Mouse (Mus musculus): Measurements from ENCODE around the gene Yrdc. TPM values are rescaled to one million over a fixed set of nuclear protein-coding genes. Genes with fewer than 3 reads are reported as not detected.

Gene Yrdc
- 37.3 and 37.6 TPM in 2 replicates for polyA plus RNA-seq (2015; fragmentation: Nextera tagmentation; extraction: Ambion mirVana)

- peak within 1 kb of the TSS; percentile 76 for H3K4me3 ChIP-seq (replicated peaks)
- H3K27me3 ChIP-seq, result no peaks in the 10 kb centered on the region
- H3K9ac ChIP-seq, result peak within 1 kb of the TSS; percentile 79
- peak within 1 kb of the TSS; percentile 81 for H3K4me2 ChIP-seq (replicated peaks)
- H3K4me1 ChIP-seq, result peaks cover 29% of the 10 kb centered on the region
- peak; percentile 93 for ATAC-seq (ENCODE audit: insufficient number of reproducible peaks, low FRiP score, low TSS enrichment, low read depth)
- peak within 1 kb of the TSS; percentile 88 for H3K27ac ChIP-seq (replicated peaks)
- under 1% methylated on average over 77 of the region's 90 CpGs for WGBS
- no peaks in the 10 kb centered on the region for H3K9me3 ChIP-seq (replicated peaks)
- peaks cover 28% of the 10 kb centered on the region for H3K36me3 ChIP-seq
Measured at GRCm38 (mm10) chr4:124850261-124850913, at the start of gene Yrdc. TSS of gene Yrdc (plus strand) at chr4:124850679.

- no peaks in the 10 kb centered on the region for H3K27me3 ChIP-seq
- ATAC-seq (ENCODE audit: insufficient number of reproducible peaks, low FRiP score, low TSS enrichment, low read depth), result peak; percentile 75
- H3K4me2 ChIP-seq (replicated peaks), result peak within 1 kb of the TSS; percentile 82
- H3K27ac ChIP-seq (replicated peaks), result peak within 1 kb of the TSS; percentile 96
- peaks cover 54% of the 10 kb centered on the region for H3K36me3 ChIP-seq
- peaks cover 12% of the 10 kb centered on the region for H3K4me1 ChIP-seq
- WGBS, result 3% methylated on average over 21 of the region's 21 CpGs
- H3K4me3 ChIP-seq (replicated peaks), result peak within 1 kb of the TSS; percentile 68
- H3K9me3 ChIP-seq (replicated peaks), result no peaks in the 10 kb centered on the region
- H3K9ac ChIP-seq, result peak within 1 kb of the TSS; percentile 63
Measured at GRCm38 (mm10) chr4:124801552-124802308, 48.7 kb upstream of the Yrdc start, which contains the start of gene Mtf1. TSS of gene Mtf1 (plus strand) at chr4:124802104.

GRCm38 (mm10) chr4:124802309-124803260, 47.9 kb upstream of the Yrdc start:
- peak overlapping the region; percentile 68 for H3K4me3 ChIP-seq (replicated peaks)
- H3K4me2 ChIP-seq (replicated peaks), result peak overlapping the region; percentile 82
- no peaks in the 10 kb centered on the region for H3K9me3 ChIP-seq (replicated peaks)
- peaks cover 12% of the 10 kb centered on the region for H3K4me1 ChIP-seq
- H3K27me3 ChIP-seq, result no peaks in the 10 kb centered on the region
- H3K9ac ChIP-seq, result peak overlapping the region; percentile 63
- peaks cover 53% of the 10 kb centered on the region for H3K36me3 ChIP-seq
- WGBS, result 1% methylated on average over 51 of the region's 53 CpGs
- peak overlapping the region; percentile 96 for H3K27ac ChIP-seq (replicated peaks)
- ATAC-seq (ENCODE audit: insufficient number of reproducible peaks, low FRiP score, low TSS enrichment, low read depth), result peak; percentile 98

GRCm38 (mm10) chr4:124803406-124803805, 47.1 kb upstream of the Yrdc start:
- Histone ChIP-seq H3K4me2 (replicated peaks) (peak overlapping the region; percentile 82), H3K27me3 (no peaks in the 10 kb centered on the region), H3K36me3 (peaks cover 45% of the 10 kb centered on the region), H3K4me3 (replicated peaks) (peak overlapping the region; percentile 68), H3K9me3 (replicated peaks) (no peaks in the 10 kb centered on the region), H3K9ac (no peak overlapping the region), H3K4me1 (peaks cover 12% of the 10 kb centered on the region), H3K27ac (replicated peaks) (no peak overlapping the region)
- 71% methylated on average over 6 of the region's 6 CpGs for WGBS
- ATAC-seq (ENCODE audit: insufficient number of reproducible peaks, low FRiP score, low TSS enrichment, low read depth), result no peak

- Histone ChIP-seq H3K4me2 (replicated peaks) (no peak overlapping the region), H3K4me1 (peaks cover 2% of the 10 kb centered on the region), H3K9ac (no peak overlapping the region), H3K36me3 (peaks cover 36% of the 10 kb centered on the region), H3K4me3 (replicated peaks) (no peak overlapping the region), H3K27ac (replicated peaks) (no peak overlapping the region), H3K9me3 (replicated peaks) (no peaks in the 10 kb centered on the region), H3K27me3 (no peaks in the 10 kb centered on the region)
- 75% methylated on average over 5 of the region's 5 CpGs for WGBS
- no peak for ATAC-seq (ENCODE audit: insufficient number of reproducible peaks, low FRiP score, low TSS enrichment, low read depth)
Measured at GRCm38 (mm10) chr4:124808511-124808910, 42.0 kb upstream of the Yrdc start.

GRCm38 (mm10) chr4:124809136-124809883, 41.2 kb upstream of the Yrdc start:
- H3K27ac ChIP-seq (replicated peaks), result no peak overlapping the region
- 76% methylated on average over 9 of the region's 9 CpGs for WGBS
- no peaks in the 10 kb centered on the region for H3K9me3 ChIP-seq (replicated peaks)
- no peak overlapping the region for H3K4me2 ChIP-seq (replicated peaks)
- no peaks in the 10 kb centered on the region for H3K27me3 ChIP-seq
- no peak for ATAC-seq (ENCODE audit: insufficient number of reproducible peaks, low FRiP score, low TSS enrichment, low read depth)
- no peaks in the 10 kb centered on the region for H3K4me1 ChIP-seq
- no peak overlapping the region for H3K9ac ChIP-seq
- no peak overlapping the region for H3K4me3 ChIP-seq (replicated peaks)
- peaks cover 41% of the 10 kb centered on the region for H3K36me3 ChIP-seq

GRCm38 (mm10) chr4:124810056-124810455, 40.4 kb upstream of the Yrdc start:
- no peak for ATAC-seq (ENCODE audit: insufficient number of reproducible peaks, low FRiP score, low TSS enrichment, low read depth)
- H3K27me3 ChIP-seq, result no peaks in the 10 kb centered on the region
- no peak overlapping the region for H3K4me3 ChIP-seq (replicated peaks)
- H3K4me1 ChIP-seq, result no peaks in the 10 kb centered on the region
- H3K27ac ChIP-seq (replicated peaks), result no peak overlapping the region
- H3K9ac ChIP-seq, result no peak overlapping the region
- H3K9me3 ChIP-seq (replicated peaks), result no peaks in the 10 kb centered on the region
- WGBS, result 87% methylated on average over 7 of the region's 7 CpGs
- no peak overlapping the region for H3K4me2 ChIP-seq (replicated peaks)
- peaks cover 34% of the 10 kb centered on the region for H3K36me3 ChIP-seq

- Histone ChIP-seq H3K36me3 (peaks cover 19% of the 10 kb centered on the region; the same call in 1 of the 2 replicates), H3K27me3 (no peaks in the 10 kb centered on the region), H3K4me3 (replicated peaks) (no peak overlapping the region), H3K4me1 (no peaks in the 10 kb centered on the region), H3K4me2 (replicated peaks) (no peak overlapping the region), H3K9me3 (replicated peaks) (no peaks in the 10 kb centered on the region), H3K9ac (no peak overlapping the region), H3K27ac (replicated peaks) (no peak overlapping the region)
- 49% methylated on average over 9 of the region's 9 CpGs for WGBS
- ATAC-seq (ENCODE audit: insufficient number of reproducible peaks, low FRiP score, low TSS enrichment, low read depth), result no peak
Measured at GRCm38 (mm10) chr4:124811347-124811975, 39.0 kb upstream of the Yrdc start.

GRCm38 (mm10) chr4:124815901-124816300, 34.6 kb upstream of the Yrdc start:
- H3K9ac ChIP-seq, result no peak overlapping the region
- no peaks in the 10 kb centered on the region for H3K9me3 ChIP-seq (replicated peaks)
- 0 out of 2 replicates have a peak, but pooled peaks cover 2% of the 10 kb centered on the region for H3K4me1 ChIP-seq
- no peak for ATAC-seq (ENCODE audit: insufficient number of reproducible peaks, low FRiP score, low TSS enrichment, low read depth)
- H3K27me3 ChIP-seq, result no peaks in the 10 kb centered on the region
- H3K4me3 ChIP-seq (replicated peaks), result no peak overlapping the region
- no peak overlapping the region for H3K27ac ChIP-seq (replicated peaks)
- peaks cover 27% of the 10 kb centered on the region; the same call in 1 of the 2 replicates for H3K36me3 ChIP-seq
- H3K4me2 ChIP-seq (replicated peaks), result no peak overlapping the region
- WGBS, result 93% methylated on average over 11 of the region's 11 CpGs

- peak; percentile 73 for ATAC-seq (ENCODE audit: insufficient number of reproducible peaks, low FRiP score, low TSS enrichment, low read depth)
- peaks cover 26% of the 10 kb centered on the region; the same call in 1 of the 2 replicates for H3K36me3 ChIP-seq
- H3K27me3 ChIP-seq, result no peaks in the 10 kb centered on the region
- no peak overlapping the region for H3K27ac ChIP-seq (replicated peaks)
- H3K4me3 ChIP-seq (replicated peaks), result no peak overlapping the region
- H3K9ac ChIP-seq, result no peak overlapping the region
- WGBS, result 23% methylated on average over 6 of the region's 6 CpGs
- no peak overlapping the region for H3K4me2 ChIP-seq (replicated peaks)
- no peaks in the 10 kb centered on the region for H3K9me3 ChIP-seq (replicated peaks)
- 0 out of 2 replicates have a peak, but pooled peaks cover 2% of the 10 kb centered on the region for H3K4me1 ChIP-seq
Measured at GRCm38 (mm10) chr4:124817803-124818202, 32.7 kb upstream of the Yrdc start.
